In the genomic region with DNA sequence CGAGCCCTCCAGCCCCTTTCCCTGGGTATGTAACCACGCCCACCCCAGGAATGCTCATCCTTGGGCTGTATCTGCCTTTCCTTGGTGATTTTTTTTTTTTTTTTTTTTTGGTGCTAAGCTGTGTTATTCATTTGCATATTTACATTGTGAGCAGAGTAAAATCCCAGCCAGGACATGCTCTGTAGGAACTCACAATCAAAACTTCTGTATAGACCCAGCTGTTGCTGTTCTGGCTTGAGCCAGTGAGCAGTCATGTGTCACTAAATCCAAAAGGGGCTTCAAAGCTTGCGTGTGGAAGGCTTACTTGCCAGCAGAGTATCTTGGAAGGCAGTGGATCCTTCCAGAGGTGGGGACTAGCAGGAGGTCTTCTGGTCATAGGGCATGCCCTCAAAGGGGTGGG, we compare ENCODE assay signal across 22 mouse cellular contexts.
A peak's percentile ranks its signal among the peaks of the same experiment; 100 is the strongest.
DNase-seq lines count a peak whose midpoint lies in the region; ATAC-seq and TF ChIP-seq lines count a peak whose summit lies in the region.
"Had no signal": no experiment of that assay in that cellular context is flagged by ENCODE, and none has a peak within 500 bp of the region (broad histone marks: within the 10 kb centered on the region; RNA-seq: fewer than 3 reads in every experiment).

No protein-coding gene starts in this region.

- H3K9me3 ChIP-seq in lung, embryonic 14.5 days (ENCODE audit: low read depth, low read length), result no peaks in the 10 kb centered on the region
- no peaks in the 10 kb centered on the region for H3K9me3 ChIP-seq in lung, postnatal 0 days (ENCODE audit: low read length)
- H3K9me3 ChIP-seq in ES-Bruce4 (replicated peaks; ENCODE audit: control insufficient read depth, insufficient read depth, low read length, poor library complexity, severe bottlenecking), result no peaks in the 10 kb centered on the region; the same call in 1 of the 2 replicates
- no peaks in the 10 kb centered on the region for H3K9me3 ChIP-seq in limb, embryonic 10.5 days (replicated peaks)
- H3K9me3 ChIP-seq: heart, embryonic 12.5 days; hindbrain, embryonic 12.5 days; liver, embryonic 13.5 days; neural tube, embryonic 12.5 days had no signal

- no peak for TF ChIP-seq CTCF in lung, embryonic 14.5 days (IDR thresholded peaks at IDR 0.05; ENCODE audit: low read depth)
- TF ChIP-seq CTCF in lung, postnatal 0 days (IDR thresholded peaks at IDR 0.05), result no peak
- no peak for TF ChIP-seq CTCF in ES-Bruce4 (IDR thresholded peaks at IDR 0.05; ENCODE audit: low read depth, low read length)
- no peak for TF ChIP-seq CTCF in cerebellum, adult 2 months (IDR thresholded peaks at IDR 0.05; ENCODE audit: borderline replicate concordance, insufficient read depth, low read depth, low read length)

- no peak overlapping the region for H3K9ac ChIP-seq in lung, embryonic 14.5 days
- no peak overlapping the region for H3K9ac ChIP-seq in lung, postnatal 0 days (replicated peaks; ENCODE audit: low read depth)
- no peak overlapping the region for H3K9ac ChIP-seq in ES-Bruce4 (ENCODE audit: low read depth, poor library complexity, severe bottlenecking)
- H3K9ac ChIP-seq: heart, embryonic 12.5 days; hindbrain, embryonic 12.5 days; liver, embryonic 13.5 days; neural tube, embryonic 12.5 days had no signal

- peak; percentile 41 for DNase-seq in lung, embryonic 14.5 days
- no peak for DNase-seq in lung, postnatal 0 days (ENCODE audit: low spot score)
- peak; percentile 18 for DNase-seq in R1 (ENCODE audit: low read depth, low spot score)
- no peak for DNase-seq in limb, embryonic 10.5 days (ENCODE audit: low spot score)
- DNase-seq in frontal cortex, postnatal 10 days (ENCODE audit: low spot score in 2 of 2), result no peak
- no peak for DNase-seq in cerebellum, adult 2 months
- DNase-seq: adrenal gland, adult 8-10 months; cerebellum, postnatal 14 days; gastrocnemius, postnatal 10 days; heart, adult 11 months; heart, postnatal 14 days; kidney, adult 8-10 months; liver, embryonic 13.5 days; lung, postnatal 14 days; thymus, postnatal 25 days had no signal

- no peaks in the 10 kb centered on the region for H3K27me3 ChIP-seq in lung, embryonic 14.5 days (ENCODE audit: insufficient read depth, low read length)
- no peaks in the 10 kb centered on the region for H3K27me3 ChIP-seq in lung, postnatal 0 days (replicated peaks; ENCODE audit: insufficient read depth, low read length)
- no peaks in the 10 kb centered on the region for H3K27me3 ChIP-seq in ES-Bruce4 (ENCODE audit: control insufficient read depth, insufficient read depth, low read length, poor library complexity, severe bottlenecking)
- H3K27me3 ChIP-seq in limb, embryonic 10.5 days (ENCODE audit: low read depth, poor library complexity, severe bottlenecking), result no peaks in the 10 kb centered on the region
- no peaks in the 10 kb centered on the region for H3K27me3 ChIP-seq in cerebellum, adult 2 months (ENCODE audit: control insufficient read depth, insufficient read depth, low read length)
- H3K27me3 ChIP-seq: hindbrain, embryonic 12.5 days; liver, embryonic 13.5 days; neural tube, embryonic 12.5 days had no signal

- WGBS in lung, embryonic 14.5 days, result 39% methylated on average over 3 of the region's 3 CpGs
- WGBS in lung, postnatal 0 days, result 45% methylated on average over 3 of the region's 3 CpGs
- WGBS in limb, embryonic 10.5 days, result 58% methylated on average over 3 of the region's 3 CpGs
- WGBS in cerebellum, adult 2 months, result 48% methylated on average over 3 of the region's 3 CpGs

- peak overlapping the region; percentile 43; the same call in 1 of the 2 replicates for H3K27ac ChIP-seq in lung, embryonic 14.5 days (ENCODE audit: low read depth)
- H3K27ac ChIP-seq in lung, postnatal 0 days (ENCODE audit: low read length), result no peak overlapping the region
- peak overlapping the region; percentile 42; the same call in 1 of the 2 replicates for H3K27ac ChIP-seq in ES-Bruce4 (ENCODE audit: insufficient read depth, low read length)
- peak overlapping the region; percentile 58; the same call in 1 of the 2 replicates for H3K27ac ChIP-seq in limb, embryonic 10.5 days
- no peak overlapping the region for H3K27ac ChIP-seq in cerebellum, adult 2 months (ENCODE audit: insufficient read depth, low read length)
- H3K27ac ChIP-seq: hindbrain, embryonic 12.5 days; layer of hippocampus, adult 2 months; liver, embryonic 13.5 days; neural tube, embryonic 12.5 days had no signal

- no peaks in the 10 kb centered on the region for H3K36me3 ChIP-seq in lung, embryonic 14.5 days (ENCODE audit: insufficient read depth)
- H3K36me3 ChIP-seq in lung, postnatal 0 days (ENCODE audit: insufficient read depth, low read length), result no peaks in the 10 kb centered on the region
- H3K36me3 ChIP-seq in ES-Bruce4 (ENCODE audit: control insufficient read depth, insufficient read depth, low read length, poor library complexity, severe bottlenecking), result no peaks in the 10 kb centered on the region
- no peaks in the 10 kb centered on the region for H3K36me3 ChIP-seq in limb, embryonic 10.5 days
- H3K36me3 ChIP-seq: heart, embryonic 12.5 days; hindbrain, embryonic 12.5 days; liver, embryonic 13.5 days; neural tube, embryonic 12.5 days had no signal

- ATAC-seq in lung, embryonic 14.5 days (ENCODE audit: insufficient read depth), result 0 out of 2 replicates have a peak, but pooled peaks have one; percentile 5
- ATAC-seq in lung, postnatal 0 days, result no peak
- ATAC-seq: inflammation-experienced regulatory T-cells, adult 6 months had no signal

- no peak for TF ChIP-seq POLR2A in ES-Bruce4 (IDR thresholded peaks at IDR 0.05; ENCODE audit: insufficient read depth, low read length)
- no peak for TF ChIP-seq POLR2A in cerebellum, adult 2 months (IDR thresholded peaks at IDR 0.05; ENCODE audit: borderline replicate concordance, insufficient read depth, low read length)

- no peak overlapping the region for H3K4me2 ChIP-seq in lung, embryonic 14.5 days
- H3K4me2 ChIP-seq in lung, postnatal 0 days (replicated peaks; ENCODE audit: low read depth, low read length), result no peak overlapping the region
- H3K4me2 ChIP-seq: heart, embryonic 12.5 days; hindbrain, embryonic 12.5 days; liver, embryonic 13.5 days; neural tube, embryonic 12.5 days had no signal

- peaks cover 19% of the 10 kb centered on the region for H3K4me1 ChIP-seq in lung, embryonic 14.5 days (ENCODE audit: insufficient read depth)
- no peaks in the 10 kb centered on the region for H3K4me1 ChIP-seq in lung, postnatal 0 days (ENCODE audit: insufficient read depth, low read depth, low read length)
- H3K4me1 ChIP-seq in ES-Bruce4 (ENCODE audit: control insufficient read depth, insufficient read depth, low read length), result peaks cover 7% of the 10 kb centered on the region
- H3K4me1 ChIP-seq in limb, embryonic 10.5 days, result peaks cover 56% of the 10 kb centered on the region
- no peaks in the 10 kb centered on the region; the same call in 1 of the 2 replicates for H3K4me1 ChIP-seq in cerebellum, adult 2 months (ENCODE audit: control insufficient read depth, insufficient read depth, low read length)
- H3K4me1 ChIP-seq: hindbrain, embryonic 12.5 days; liver, embryonic 13.5 days; megakaryocyte, embryonic 14.5 days; neural tube, embryonic 12.5 days had no signal

- no peak for TF ChIP-seq EP300 in lung, postnatal 0 days (IDR thresholded peaks at IDR 0.05)
- 0 out of 2 replicates have a peak, but pooled peaks have one; percentile 50 for TF ChIP-seq EP300 in ES-Bruce4 (IDR thresholded peaks at IDR 0.05; ENCODE audit: insufficient read depth, low read depth, low read length)

- no peak overlapping the region for H3K4me3 ChIP-seq in lung, embryonic 14.5 days (ENCODE audit: low read depth, low read length)
- H3K4me3 ChIP-seq in lung, postnatal 0 days (ENCODE audit: low read depth, low read length), result no peak overlapping the region
- no peak overlapping the region for H3K4me3 ChIP-seq in ES-Bruce4 (ENCODE audit: low read depth, low read length)
- no peak overlapping the region for H3K4me3 ChIP-seq in limb, embryonic 10.5 days
- H3K4me3 ChIP-seq in cerebellum, adult 2 months (replicated peaks; ENCODE audit: insufficient read depth, low read depth, low read length), result no peak overlapping the region
- H3K4me3 ChIP-seq: heart, embryonic 12.5 days; hindbrain, embryonic 12.5 days; layer of hippocampus, adult 2 months; liver, embryonic 13.5 days; megakaryocyte, embryonic 14.5 days; neural tube, embryonic 12.5 days had no signal

Comparison
In these comparisons a context has a peak if more than half of its experiments do, and no peak if none do; other contexts are left out.
1. DNase-seq: peak in lung, embryonic 14.5 days (single experiment) and R1 (single experiment); none in lung, postnatal 0 days (single experiment), limb, embryonic 10.5 days (single experiment), frontal cortex, postnatal 10 days (0 of 2) and cerebellum, adult 2 months (0 of 2).
2. H3K27ac ChIP-seq: peak in lung, embryonic 14.5 days (single experiment), ES-Bruce4 (single experiment) and limb, embryonic 10.5 days (single experiment); none in lung, postnatal 0 days (single experiment) and cerebellum, adult 2 months (single experiment).